Mouse (Mus musculus) bone marrow macrophage, adult 2 months (primary cell): ENCODE results near the gene Eml4. TPM values are rescaled to one million over a fixed set of nuclear protein-coding genes. Genes with fewer than 3 reads are reported as not detected.

Experiments used
- H3K27ac ChIP-seq: 2 replicates; pipeline ENCODE4 v1.5.1; 2012; ENCODE audit warnings: low read depth, low read length; ENCODE audit not compliant: insufficient read depth
- H3K4me1 ChIP-seq: 2 replicates; pipeline ENCODE4 v1.6.1; 2012; ENCODE audit warnings: low read length; ENCODE audit not compliant: control insufficient read depth, insufficient read depth
- H3K4me3 ChIP-seq: 2 replicates; pipeline ENCODE4 v1.5.1; 2012; ENCODE audit warnings: mild to moderate bottlenecking, low read length, moderate library complexity; ENCODE audit not compliant: insufficient read depth
- CTCF ChIP-seq: IDR thresholded peaks from 2 replicates; pipeline ENCODE4 v1.5.1; 2012; ENCODE audit warnings: low read depth, mild to moderate bottlenecking, low read length, moderate library complexity
- POLR2A ChIP-seq: IDR thresholded peaks from 2 replicates; pipeline ENCODE4 v1.6.1; 2012; ENCODE audit warnings: mild to moderate bottlenecking, low read depth, low read length, borderline replicate concordance
- polyA plus RNA-seq: library from polyadenylated mRNA; stranded (reverse); fragments of >200 nt; gene quantifications from 2 replicates; pipeline ENCODE4 v1.2.4, GENCODE M21; 2012; ENCODE audit not compliant: missing spikeins, insufficient read depth, insufficient read length

The Eml4 gene
- polyA plus RNA-seq, 1 experiment, result 16.6 TPM

DNA sequence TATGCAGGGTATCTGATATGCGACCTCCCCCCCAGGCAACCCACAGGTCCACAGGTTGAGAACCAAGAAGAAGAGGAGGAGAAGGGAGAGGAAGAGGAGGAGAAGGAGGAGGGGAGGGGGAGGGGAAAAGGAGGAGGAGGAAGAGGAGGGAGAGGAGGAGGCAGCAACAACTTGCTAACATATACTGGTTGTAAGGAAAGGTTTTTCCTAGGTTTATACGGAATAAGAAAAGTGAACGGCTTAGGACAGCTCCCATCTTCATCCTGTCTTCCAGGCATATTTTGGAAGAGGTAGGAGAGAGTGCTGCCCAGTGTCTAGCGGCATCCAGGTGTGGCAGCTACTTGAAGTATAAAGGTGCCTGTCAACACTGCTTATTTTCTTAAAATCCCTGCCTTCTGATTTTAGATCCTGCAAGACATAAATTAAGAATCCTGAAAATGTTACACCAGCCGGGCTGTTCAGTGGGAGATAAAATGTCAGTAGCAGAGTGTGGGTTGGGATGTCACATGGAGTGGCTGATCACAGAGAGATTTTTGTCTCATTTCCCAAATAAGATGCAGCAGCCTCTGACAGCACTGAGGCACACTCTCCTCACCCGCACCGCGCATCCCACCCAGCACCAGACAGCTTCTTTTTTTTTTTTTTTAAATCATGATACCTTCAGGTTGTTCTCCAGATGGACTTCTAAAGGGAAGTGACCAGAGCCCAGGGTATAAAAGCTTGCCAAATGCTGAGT, 166.7 kb downstream of the Eml4 start, which contains the start of gene Cox7a2l:
TSS of gene Cox7a2l (minus strand) at position 51 of the 736 bp plus-strand sequence.
- Histone ChIP-seq H3K4me3 (no peak within 1 kb of the TSS), H3K4me1 (peaks cover 12% of the 10 kb centered on the region), H3K27ac (no peak within 1 kb of the TSS)
- no peak for TF ChIP-seq POLR2A
- TF ChIP-seq CTCF, result no peak

DNA sequence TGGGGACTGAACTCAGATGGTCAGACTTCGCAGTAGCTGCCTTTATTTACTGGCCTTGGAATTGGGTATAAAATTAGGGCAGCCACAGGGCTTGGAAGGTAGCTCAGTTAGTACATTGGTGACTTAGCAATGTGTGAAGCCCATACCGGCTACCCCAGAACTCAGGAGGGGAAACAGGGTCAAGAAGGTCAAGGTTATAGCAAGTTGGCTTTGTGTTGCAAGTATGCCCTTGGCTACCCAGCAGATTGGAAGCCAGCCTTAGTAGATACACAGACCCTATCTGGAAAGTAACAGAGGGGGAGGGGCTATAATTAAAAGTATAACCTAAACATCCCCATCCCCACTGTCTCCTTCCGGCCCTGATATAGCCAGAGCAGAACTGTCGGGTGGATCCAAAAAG, 171.2 kb downstream of the Eml4 start:
- no peak overlapping the region for H3K27ac ChIP-seq
- TF ChIP-seq CTCF (no peak), POLR2A (no peak)
- H3K4me1 ChIP-seq, result peaks cover 3% of the 10 kb centered on the region; the same call in 1 of the 2 replicates
- H3K4me3 ChIP-seq, result no peak overlapping the region

- peaks cover 10% of the 10 kb centered on the region for H3K4me1 ChIP-seq
- no peak overlapping the region for H3K27ac ChIP-seq
- TF ChIP-seq POLR2A (no peak), CTCF (no peak)
- no peak overlapping the region for H3K4me3 ChIP-seq
Observed at GRCm38 (mm10) chr17:83522590-83523379, 172.1 kb downstream of the Eml4 start.

GRCm38 (mm10) chr17:83524753-83525152, 174.0 kb downstream of the Eml4 start:
- peaks cover 21% of the 10 kb centered on the region for H3K4me1 ChIP-seq
- H3K4me3 ChIP-seq, result no peak overlapping the region
- no peak overlapping the region for H3K27ac ChIP-seq
- TF ChIP-seq POLR2A (no peak), CTCF (no peak)

DNA sequence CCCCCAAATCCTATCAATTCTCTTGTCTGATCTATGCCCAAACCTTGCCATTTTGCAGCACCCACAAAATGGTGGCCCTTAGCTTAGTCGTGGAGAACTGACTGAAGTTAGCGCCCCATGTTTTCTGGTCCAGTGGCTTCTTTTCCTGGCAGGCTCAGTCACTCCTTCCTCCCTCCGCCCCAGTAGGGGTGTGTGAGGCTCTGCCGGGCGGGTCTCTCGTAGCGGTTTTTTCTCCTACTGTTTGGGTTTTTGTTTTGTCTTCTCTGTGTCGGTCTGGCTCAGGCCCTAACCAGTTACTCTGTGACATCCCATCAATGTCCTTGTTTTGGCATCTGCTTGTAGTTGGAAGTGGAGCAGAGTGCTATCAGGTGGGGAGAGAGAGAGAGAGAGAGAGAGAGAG, 174.9 kb downstream of the Eml4 start:
- no peak overlapping the region for H3K4me3 ChIP-seq
- peaks cover 21% of the 10 kb centered on the region for H3K4me1 ChIP-seq
- H3K27ac ChIP-seq, result no peak overlapping the region
- TF ChIP-seq CTCF, result no peak
- no peak for TF ChIP-seq POLR2A

DNA sequence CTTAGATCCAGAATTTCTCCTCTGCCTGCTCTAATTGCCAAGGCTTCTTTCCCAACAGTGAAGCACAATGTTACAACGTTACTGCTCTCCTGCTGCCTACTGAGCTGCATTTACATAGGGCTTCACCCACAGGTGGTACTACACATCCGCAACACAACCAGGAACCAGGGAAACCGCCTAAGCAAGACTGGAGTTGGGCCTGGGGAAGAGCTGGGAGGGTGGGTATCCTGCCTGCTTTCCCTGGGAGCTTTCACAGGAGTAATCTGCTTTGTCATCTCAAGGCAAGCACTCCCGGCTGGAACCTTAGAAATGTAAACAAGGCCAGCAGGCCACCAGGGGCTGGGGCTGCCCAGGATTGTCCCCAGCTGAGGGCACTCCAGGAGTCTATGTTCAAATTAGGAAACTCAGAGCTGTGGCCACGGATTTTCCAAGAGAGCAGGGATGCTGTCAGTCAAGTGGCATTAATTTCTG, 175.4 kb downstream of the Eml4 start:
- H3K4me3 ChIP-seq, result no peak overlapping the region
- no peak overlapping the region for H3K27ac ChIP-seq
- peaks cover 21% of the 10 kb centered on the region for H3K4me1 ChIP-seq
- TF ChIP-seq POLR2A, result no peak
- no peak for TF ChIP-seq CTCF

- Histone ChIP-seq H3K4me1 (peaks cover 21% of the 10 kb centered on the region), H3K4me3 (peak overlapping the region; percentile 49), H3K27ac (peak overlapping the region; percentile 94)
- TF ChIP-seq POLR2A, result no peak
- TF ChIP-seq CTCF, result no peak
Observed at GRCm38 (mm10) chr17:83526624-83527532, 176.1 kb downstream of the Eml4 start.

GRCm38 (mm10) chr17:83527651-83528381, 177.1 kb downstream of the Eml4 start:
- no peak for TF ChIP-seq POLR2A
- TF ChIP-seq CTCF, result no peak
- H3K4me3 ChIP-seq, result peak overlapping the region; percentile 49
- H3K27ac ChIP-seq, result peak overlapping the region; percentile 94
- peaks cover 21% of the 10 kb centered on the region for H3K4me1 ChIP-seq

Other genes with a start within 250 kb of the Eml4 start
- 3.8 and 4.7 TPM in 2 replicates for gene Pkdcc, start 135.6 kb upstream of the Eml4 start, polyA plus RNA-seq
- gene Cox7a2l, start 166.4 kb downstream of the Eml4 start, polyA plus RNA-seq, result 346 and 372 TPM in 2 replicates